Mouse (Mus musculus) cerebellum, adult 9-11 months (tissue): ENCODE results near the gene Cdk5rap1.

ENCODE experiments used
- DNase-seq: peaks from one replicate; pipeline ENCODE4 v3.0.0; 2022

Cdk5rap1 gene

GRCm38 (mm10) chr2:154372842-154373500 lies at the start of gene Cdk5rap1:
Gene Cdk5rap1 (minus strand): TSS chr2:154373010.
- DNase-seq = no peak

- no peak for DNase-seq
Measured at GRCm38 (mm10) chr2:154422181-154422580, 49.4 kb upstream of the Cdk5rap1 start.

DNA sequence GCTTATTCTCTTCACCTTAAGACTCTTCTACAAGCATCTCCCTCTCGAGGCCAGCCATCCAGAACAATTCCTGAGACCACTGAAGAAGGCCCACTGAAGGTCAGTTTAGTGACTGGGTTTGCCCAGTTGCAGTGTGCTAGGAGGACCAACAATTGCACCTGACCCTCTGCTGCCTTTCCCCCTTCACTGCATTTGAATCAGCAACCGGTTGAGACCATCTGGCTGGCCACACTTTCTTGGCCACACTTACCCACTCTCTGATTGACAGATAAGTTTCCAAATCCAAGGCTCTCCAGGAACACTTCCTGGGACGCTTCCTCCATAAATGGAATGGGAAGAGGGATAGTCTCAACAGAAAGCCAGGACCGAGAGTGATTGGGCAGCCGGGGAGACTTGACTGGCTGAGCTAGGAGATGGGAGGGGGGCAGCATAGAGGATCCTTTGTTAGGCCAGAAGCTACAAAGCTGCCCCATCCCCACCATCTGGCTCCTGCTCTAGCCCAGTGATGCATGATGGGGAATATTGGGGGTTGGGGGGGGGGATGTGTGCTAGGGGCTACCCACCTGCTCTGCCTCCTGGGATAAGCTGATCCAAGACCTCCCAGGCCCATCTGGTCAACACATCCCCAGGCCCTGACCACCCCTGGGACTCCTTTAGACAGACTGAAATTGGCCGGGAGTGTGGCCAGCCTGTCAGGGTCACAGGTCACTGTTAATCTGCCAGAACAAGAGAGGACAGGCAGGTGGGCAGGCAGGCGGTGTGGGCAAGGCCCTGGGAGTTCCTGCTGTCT lies 48.3 kb upstream of the Cdk5rap1 start:
- peak; percentile 79 for DNase-seq

DNA sequence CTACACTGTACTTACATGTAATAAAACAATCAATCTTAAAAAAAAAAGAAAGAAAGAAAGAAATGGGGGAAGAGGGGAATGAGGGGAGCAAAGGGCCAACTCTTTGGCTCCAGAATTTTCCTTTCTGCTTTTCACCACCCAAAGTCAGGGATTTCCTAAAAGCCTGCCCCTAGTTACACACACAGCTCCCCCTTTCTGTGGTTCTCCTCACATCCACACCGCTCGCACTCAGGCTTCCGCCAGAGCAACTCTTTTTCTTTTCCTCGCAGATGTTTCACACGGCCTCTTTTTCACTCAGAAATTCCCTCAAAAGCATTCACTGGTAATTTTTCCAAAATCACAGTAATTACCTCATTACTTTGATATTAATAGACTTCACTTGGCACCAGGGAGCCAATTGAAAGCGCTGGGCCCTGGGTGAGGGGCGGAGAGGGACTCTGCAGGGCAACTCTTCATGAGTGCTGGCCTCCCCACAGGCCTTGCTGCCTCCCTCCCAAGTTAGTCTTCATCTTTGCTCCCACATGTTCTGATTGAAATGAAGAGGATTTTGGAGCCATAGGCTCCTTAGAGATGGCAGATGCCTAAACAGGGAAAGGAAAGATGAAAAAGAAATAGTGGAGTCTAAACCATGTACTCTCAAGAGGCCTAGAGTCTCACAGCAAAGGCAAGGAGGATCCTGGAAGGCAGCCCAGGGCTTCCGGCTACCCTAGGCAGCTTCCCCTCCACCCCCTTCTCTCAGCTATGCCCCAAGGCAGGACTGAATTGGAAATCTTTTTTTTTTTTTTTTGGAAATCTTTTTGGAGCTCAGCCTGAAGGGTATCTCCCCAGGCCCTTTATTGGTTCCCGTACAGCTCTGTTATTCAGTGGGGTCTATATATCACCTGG lies 47.1 kb upstream of the Cdk5rap1 start:
- no peak for DNase-seq

DNA sequence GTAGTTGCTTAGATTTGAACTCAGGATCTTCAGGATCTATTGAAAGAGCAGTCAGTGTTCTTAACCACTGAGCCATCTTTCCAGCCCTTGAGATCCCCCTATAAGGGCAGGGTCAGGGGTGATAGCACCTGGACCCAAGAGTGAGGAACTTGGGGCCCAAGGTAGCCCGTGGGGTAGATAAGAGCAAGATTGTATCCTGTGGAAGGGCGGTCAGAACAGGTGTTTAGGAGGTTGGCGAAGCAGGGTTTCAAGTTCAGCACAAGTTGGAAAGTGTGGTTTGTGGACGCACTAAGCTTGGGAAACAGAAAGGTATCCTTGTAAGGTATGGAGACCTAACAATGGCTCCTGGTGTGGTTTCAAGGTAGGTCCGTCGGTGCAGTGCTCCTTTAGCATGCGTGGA lies 45.2 kb upstream of the Cdk5rap1 start:
- no peak for DNase-seq

DNA sequence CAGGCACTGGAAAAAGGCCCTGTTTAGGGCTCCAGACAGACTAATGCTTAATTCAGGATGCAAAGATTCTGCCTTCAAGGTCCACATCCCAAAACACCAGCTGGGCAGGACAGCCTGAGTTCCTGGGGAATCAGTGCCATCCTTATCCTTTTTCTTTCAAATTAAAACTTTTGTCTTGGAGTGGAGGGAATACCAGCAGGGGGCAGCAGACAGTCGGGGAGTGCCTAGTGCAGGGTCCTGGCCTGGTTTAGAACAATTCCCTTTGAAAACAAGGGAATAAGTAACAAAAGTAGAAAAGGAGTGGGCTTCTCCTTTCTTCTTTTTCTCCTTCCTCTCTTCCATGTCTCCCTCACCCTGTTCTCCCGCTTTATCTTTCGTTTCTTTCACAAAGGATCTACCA lies 44.3 kb upstream of the Cdk5rap1 start:
- DNase-seq = peak; percentile 58

- peak; percentile 54 for DNase-seq
Measured at GRCm38 (mm10) chr2:154412018-154412666, 39.3 kb upstream of the Cdk5rap1 start.

DNA sequence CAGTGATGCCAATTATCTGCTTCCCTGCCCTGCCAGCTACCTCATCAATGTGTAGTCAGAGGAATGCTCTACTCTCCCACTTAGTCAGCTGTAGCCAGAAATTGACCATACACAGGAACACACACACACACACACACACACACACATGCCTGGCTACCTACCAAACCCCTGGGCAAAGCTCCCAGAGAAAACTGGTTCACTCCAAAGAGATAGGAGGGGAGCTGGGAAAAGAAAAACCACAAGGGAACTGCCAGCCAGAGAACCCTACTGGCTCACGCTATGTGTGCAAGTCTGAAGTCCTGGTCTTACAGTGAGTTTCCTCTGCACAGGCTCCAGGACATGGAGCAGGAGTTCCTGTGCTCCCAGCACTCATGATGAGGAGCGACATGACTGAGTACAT lies 37.5 kb upstream of the Cdk5rap1 start:
- DNase-seq = no peak

DNA sequence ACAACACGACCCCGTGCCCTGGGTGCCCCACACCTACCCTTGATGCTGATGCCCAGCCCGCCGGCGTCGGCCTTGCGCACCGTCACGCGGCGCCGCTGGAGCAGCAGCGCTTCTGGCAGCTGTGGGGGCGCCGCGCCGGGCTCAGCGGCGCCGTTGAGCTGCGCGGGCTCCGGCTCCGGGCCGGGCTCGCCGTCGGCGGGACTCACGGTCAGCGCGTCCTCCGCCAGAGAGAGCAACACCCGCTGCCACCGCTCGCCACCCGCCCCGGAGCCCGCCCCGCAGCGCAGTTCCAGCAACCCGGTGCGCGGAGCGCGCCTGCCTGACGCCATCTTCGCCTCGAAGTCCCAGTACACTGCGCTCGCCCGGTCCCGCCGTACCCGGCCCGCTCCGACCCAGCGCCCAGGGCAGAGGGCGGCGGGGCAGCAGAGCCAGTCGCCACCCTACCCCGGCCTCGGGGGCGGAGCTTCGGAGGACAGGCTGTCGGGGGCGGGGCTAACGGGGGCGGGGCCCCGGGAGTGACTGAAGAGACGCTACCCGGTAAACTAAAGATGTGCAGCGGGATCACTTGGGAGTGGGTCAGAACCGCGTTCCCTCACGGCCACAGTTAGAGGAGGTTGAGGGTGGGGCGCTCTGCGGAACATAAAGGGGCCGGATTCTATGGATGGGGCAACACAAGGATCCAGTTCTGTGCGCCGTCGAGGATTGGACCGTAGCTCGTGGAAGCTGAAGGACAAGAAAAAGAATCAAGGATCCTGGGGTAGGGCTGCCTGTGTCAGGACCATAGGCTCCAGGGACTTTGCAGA lies 35.0 kb upstream of the Cdk5rap1 start, which contains the start of gene Snta1:
TSS of gene Snta1 (minus strand) at position 457 of the 803 bp plus-strand sequence.
- DNase-seq = peak; percentile 83

- DNase-seq = no peak
Measured at GRCm38 (mm10) chr2:154407063-154407642, 34.3 kb upstream of the Cdk5rap1 start.

- no peak for DNase-seq
Measured at GRCm38 (mm10) chr2:154405447-154405994, 32.7 kb upstream of the Cdk5rap1 start.

- DNase-seq = no peak
Measured at GRCm38 (mm10) chr2:154402811-154403210, 30.0 kb upstream of the Cdk5rap1 start.

GRCm38 (mm10) chr2:154401976-154402375 lies 29.2 kb upstream of the Cdk5rap1 start:
- no peak for DNase-seq

DNA sequence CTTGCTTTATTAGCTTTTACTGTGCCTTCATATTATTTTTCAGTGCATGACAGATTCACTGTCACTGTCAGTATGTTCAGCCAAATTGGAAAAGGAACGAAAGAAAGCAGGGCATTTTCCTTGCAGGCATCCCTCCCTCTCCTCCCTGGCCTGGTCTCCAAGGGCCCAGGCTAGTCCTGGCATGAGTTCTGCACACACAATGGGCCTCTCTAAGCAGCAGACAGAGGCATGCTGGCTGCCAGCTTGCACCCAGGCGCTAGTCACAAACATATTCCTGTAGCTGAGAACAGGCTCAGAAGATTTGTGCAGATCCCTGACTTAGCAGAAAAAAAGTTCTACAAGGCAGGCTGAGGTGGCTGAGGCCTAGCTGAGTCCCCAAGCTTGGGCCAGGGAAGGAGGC lies 26.5 kb upstream of the Cdk5rap1 start:
- DNase-seq = peak; percentile 47

- no peak for DNase-seq
Measured at GRCm38 (mm10) chr2:154398267-154398666, 25.5 kb upstream of the Cdk5rap1 start.

GRCm38 (mm10) chr2:154396529-154396928 lies 23.7 kb upstream of the Cdk5rap1 start:
- no peak for DNase-seq

- peak; percentile 64 for DNase-seq
Measured at GRCm38 (mm10) chr2:154394602-154395001, 21.8 kb upstream of the Cdk5rap1 start.

DNA sequence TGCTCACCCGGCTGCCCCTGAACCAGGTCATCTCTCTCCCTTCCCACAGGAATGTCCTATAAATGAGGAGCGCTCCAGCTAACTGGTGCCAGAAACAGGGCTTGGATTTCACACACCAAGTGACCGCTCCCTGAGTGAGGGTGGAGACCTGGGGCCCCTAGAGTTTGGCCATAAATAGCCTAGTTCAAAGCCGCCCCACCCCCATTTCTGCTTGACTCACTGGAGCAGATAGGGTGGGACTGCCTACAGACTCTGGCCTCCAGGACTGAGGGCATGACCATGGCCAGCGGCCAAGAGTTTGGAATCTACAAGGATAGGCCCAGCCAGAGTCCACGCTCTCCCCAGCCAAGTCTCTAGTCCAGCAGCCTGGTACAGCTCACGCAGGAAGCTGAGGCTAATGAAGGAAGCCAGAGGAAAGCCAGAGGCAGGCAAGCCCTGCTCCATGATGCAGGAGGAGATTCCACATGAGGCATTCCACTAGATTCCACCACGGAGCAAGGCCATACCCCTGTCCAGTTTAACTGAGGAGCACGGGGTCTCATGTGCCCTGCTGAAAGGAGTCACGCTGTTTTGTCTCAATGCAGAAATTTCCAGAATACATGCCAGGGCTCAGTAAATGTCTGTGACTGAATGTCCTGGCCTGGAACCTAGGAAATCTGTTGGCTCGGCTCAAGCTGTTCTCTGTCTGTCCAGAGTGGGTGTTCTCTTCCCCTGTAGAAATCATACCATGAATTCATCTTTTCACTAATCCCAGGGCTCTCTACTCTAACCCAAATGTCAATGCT lies 17.6 kb upstream of the Cdk5rap1 start:
- DNase-seq = peak; percentile 56

DNA sequence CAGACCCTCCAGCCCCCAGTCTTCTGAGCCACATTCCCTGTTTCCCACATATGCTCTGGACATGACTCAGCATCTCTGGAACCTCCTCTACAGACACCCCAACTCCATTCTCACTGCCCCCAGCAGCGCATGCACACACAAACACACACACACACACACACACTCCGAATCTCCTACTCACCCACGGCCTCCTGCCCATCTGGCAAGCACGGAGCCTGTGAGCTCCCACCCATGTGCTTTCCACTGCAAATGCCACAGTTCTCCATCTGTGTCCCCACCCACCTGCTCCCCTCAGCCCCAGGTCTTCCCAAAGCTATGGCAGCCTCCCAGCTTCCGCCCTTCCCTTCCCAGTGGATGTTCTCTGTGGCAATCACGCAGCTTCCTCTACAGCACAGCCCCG lies 6.3 kb upstream of the Cdk5rap1 start:
- DNase-seq = no peak
